Mouse (Mus musculus) brain, adult 2 months (tissue): Measurements from ENCODE around the gene Peli2.

Source experiments
- DNase-seq: peaks from one replicate; pipeline ENCODE4 v3.0.0; 2011; ENCODE audit warnings: low read depth, low spot score

Gene Peli2

GRCm38 (mm10) chr14:48222051-48222450, 101.4 kb downstream of the Peli2 start:
- no peak for DNase-seq

- DNase-seq, result no peak
Measured at GRCm38 (mm10) chr14:48222684-48223083, 102.1 kb downstream of the Peli2 start.

DNA sequence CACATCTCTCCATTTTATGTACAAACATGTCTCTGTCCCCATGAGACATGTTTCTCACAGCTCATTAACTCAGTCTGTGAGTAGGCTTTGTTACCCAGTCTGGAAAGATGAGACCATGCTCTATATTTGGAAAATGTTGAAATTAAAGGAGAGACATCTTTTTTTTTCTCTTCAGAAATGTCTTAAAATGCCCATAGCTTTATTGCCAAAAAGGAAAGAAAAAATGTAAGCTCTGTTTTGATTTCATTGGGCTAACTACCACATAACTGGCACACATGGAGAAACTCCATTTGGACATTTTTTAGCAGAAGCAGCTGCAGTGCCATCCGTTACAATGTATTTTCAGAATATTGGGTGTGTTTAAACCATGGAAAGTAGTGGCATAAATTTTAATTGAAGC, 103.6 kb downstream of the Peli2 start:
- peak; percentile 65 for DNase-seq

- DNase-seq, result peak; percentile 93
Measured at GRCm38 (mm10) chr14:48224861-48225300, 104.3 kb downstream of the Peli2 start.

DNA sequence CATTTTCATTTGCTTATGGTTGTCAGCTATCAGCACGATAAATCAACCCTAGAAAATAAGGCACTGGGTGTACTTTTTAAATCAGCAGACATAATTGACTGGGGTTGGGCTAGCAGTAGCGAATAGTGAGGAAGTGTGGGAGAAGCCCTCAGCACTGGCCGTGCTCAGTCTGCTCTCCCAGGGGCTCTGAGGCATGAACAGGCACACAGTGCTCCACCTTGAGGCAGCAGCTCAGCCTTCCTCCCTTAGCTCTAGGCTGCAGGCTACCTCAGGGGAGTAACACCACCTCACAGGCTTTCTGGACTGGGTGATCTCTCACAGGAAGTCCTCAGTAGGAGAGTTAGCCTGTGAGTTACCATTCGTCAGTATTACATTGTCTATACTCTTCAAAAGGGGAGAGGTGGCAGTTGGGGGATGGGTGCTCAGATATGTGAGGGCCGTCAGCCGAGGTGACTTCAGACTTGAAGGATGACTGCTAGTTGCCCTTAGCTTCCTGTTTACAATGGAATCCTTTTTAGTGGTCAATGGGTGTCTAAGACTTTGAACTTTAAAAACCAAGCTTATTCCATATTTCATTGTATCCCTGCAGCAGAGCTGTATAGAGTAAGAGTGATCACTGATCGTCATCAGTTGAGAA, 105.3 kb downstream of the Peli2 start:
- no peak for DNase-seq

DNA sequence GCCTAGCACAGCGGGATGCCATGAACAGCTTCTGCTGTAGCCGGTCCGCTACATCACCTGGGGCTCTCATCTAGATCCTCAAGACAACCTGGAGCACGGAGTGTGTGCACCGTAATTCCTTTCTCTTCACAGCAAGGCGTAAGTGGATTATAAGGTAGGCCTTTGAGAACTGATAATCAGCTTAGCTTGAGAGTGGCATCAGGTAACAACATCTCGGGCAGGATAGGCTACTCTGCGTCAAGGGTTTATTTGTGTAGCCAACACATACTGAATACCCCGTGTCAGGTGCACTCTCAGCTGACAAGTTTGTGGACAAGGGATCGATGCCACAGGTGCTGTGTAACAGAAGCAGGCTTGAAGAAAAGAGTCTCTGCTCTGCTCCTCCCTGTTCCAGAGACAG, 106.1 kb downstream of the Peli2 start:
- DNase-seq, result no peak

- DNase-seq, result peak; percentile 75
Measured at GRCm38 (mm10) chr14:48234785-48235519, 114.3 kb downstream of the Peli2 start.

- DNase-seq, result no peak
Measured at GRCm38 (mm10) chr14:48241335-48241734, 120.7 kb downstream of the Peli2 start.

- DNase-seq, result peak; percentile 53
Measured at GRCm38 (mm10) chr14:48246236-48246635, 125.6 kb downstream of the Peli2 start.

- no peak for DNase-seq
Measured at GRCm38 (mm10) chr14:48246963-48247362, 126.3 kb downstream of the Peli2 start.

DNA sequence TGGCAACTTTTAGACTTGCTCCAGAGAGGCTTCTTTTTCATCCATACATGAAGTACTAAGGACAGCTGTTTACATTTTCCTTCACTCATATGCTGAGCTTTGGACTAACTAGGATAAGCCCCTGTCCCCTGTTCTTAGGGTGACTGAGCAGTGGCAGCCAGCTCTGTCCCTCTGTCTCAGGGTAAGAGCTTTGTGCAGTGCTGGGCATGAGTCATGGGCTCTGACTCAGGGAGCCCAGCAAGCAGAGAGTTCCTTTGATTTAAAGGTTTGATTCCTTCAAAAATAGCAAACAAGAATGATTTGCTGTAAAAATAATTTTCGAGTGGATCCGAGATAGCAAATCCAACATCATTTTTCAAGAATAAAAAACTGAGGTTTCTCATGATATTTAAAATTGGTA, 128.8 kb downstream of the Peli2 start:
- DNase-seq, result peak; percentile 71

DNA sequence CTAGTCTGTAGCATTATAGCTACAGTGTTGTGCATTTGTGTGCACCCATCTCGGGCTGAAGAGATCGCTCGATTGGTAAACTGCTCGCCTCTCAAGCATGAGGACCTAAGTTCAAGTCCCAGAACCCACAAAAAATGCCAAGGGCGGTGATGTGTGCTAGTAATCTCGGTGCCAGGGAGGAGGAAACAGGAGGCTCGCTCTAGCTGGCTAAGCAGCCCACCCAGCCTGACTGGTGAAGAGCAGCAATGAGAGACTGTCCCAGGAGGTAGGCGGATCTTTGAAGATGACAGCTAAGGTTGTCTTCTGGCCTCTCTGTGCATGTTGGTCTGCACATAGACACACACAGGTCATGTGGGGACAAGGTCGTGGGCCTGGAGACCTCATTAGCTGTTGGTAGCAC, 129.3 kb downstream of the Peli2 start:
- no peak for DNase-seq

DNA sequence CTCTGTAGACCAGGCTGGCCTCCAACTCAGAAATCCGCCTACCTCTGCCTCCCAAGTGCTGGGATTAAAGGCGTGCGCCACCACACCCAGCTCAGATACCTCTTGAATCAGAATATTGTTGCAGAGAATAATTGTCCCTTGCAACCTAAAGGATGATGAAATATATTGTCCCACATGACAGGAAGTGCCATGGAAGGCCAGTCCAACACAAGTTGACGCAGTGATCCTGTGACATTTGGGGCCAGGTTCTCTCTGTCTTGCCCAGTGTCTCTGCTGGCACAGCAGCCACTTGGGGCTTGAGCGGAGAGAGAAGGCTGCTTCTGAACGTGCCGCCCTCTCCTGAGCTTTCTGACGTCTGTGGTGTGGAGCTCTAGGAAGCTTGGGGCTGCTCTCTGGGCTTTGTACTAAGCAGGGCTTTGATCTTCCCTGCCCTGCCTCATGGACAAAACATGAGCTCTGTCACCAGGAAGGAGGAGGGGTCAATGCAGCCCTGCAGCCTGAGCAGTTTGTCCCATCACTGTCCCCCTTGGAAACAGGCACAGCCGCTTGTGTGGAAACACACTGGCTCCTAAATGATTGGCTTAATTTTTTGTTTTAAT, 130.9 kb downstream of the Peli2 start:
- DNase-seq, result no peak

GRCm38 (mm10) chr14:48253183-48253582, 132.6 kb downstream of the Peli2 start:
- no peak for DNase-seq

GRCm38 (mm10) chr14:48254696-48255095, 134.1 kb downstream of the Peli2 start:
- DNase-seq, result no peak

- DNase-seq, result no peak
Measured at GRCm38 (mm10) chr14:48255290-48255689, 134.7 kb downstream of the Peli2 start.

DNA sequence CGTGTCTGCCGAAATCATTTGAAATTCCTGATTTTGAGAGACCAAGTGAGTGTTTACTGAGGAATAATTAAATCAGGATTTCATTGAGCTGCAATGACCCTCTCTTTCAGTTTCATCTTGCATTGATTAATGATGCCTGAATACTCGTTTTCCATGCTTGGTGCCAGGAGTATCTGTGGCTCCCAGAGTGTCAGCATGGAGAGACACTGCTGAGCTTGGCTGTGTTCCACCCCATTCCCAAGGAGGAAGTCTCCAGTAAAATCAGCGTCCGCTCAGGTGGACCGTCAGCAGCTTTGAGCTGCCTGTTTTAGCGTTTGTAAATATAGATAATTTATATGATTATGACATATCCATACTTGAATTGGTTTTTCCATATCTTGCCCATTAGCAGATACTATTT, 137.1 kb downstream of the Peli2 start:
- peak; percentile 84 for DNase-seq

GRCm38 (mm10) chr14:48258696-48259366, 138.2 kb downstream of the Peli2 start:
- no peak for DNase-seq

- DNase-seq, result no peak
Measured at GRCm38 (mm10) chr14:48263146-48263545, 142.5 kb downstream of the Peli2 start.

GRCm38 (mm10) chr14:48266710-48267109, 146.1 kb downstream of the Peli2 start:
- no peak for DNase-seq

DNA sequence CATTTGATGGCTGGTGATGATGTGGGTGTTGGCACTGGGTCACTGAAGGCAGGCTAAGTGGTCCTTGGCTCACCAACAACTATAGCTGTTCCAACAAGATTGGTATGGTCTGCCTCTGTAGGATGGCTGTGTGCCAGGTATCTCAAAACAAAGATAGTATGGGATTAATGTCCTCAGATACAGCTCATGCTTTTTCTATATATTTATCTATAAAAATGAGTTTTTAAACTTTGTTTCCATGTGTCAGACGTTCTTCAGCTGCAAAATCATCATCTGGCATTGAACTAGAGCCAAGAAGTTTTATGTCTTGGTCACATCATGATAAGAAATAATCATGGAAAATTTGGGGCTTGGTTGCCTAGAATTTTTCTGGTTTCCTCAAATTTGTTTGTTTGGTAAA, 157.7 kb downstream of the Peli2 start:
- DNase-seq, result no peak

- DNase-seq, result peak; percentile 66
Measured at GRCm38 (mm10) chr14:48286949-48287348, 166.3 kb downstream of the Peli2 start.
